Mouse (Mus musculus) liver, embryonic 15.5 days (tissue): ENCODE measurements around the gene Syt1. TPM values are rescaled to one million over a fixed set of nuclear protein-coding genes. Genes with fewer than 3 reads are reported as not detected.

ENCODE experiments used
- ATAC-seq: fragments of 200-750 bp; cut with Nextera tagmentation; 2 replicates; pipeline ENCODE4 v1.8.0; 2017; ENCODE audit warnings: moderate number of reproducible peaks, mild to moderate bottlenecking, moderate library complexity; ENCODE audit not compliant: insufficient read depth
- H3K27ac ChIP-seq: fragments of 300-500 bp; sonication (generic); replicated peaks from 2 replicates; pipeline ENCODE4 v1.5.1; 2015; ENCODE audit warnings: mild to moderate bottlenecking, inconsistent platforms
- H3K27me3 ChIP-seq: fragments of 300-500 bp; sonication (generic); 2 replicates; pipeline ENCODE4 v1.6.1; 2015; ENCODE audit warnings: mild to moderate bottlenecking, inconsistent platforms
- H3K36me3 ChIP-seq: fragments of 300-500 bp; sonication (generic); replicated peaks from 2 replicates; pipeline ENCODE4 v1.6.1; 2015; ENCODE audit warnings: moderate library complexity, mild to moderate bottlenecking, inconsistent platforms
- H3K4me1 ChIP-seq: fragments of 300-500 bp; sonication (generic); replicated peaks from 2 replicates; pipeline ENCODE4 v1.6.1; 2015; ENCODE audit warnings: inconsistent platforms
- H3K4me2 ChIP-seq: fragments of 300-500 bp; sonication (generic); 2 replicates; pipeline ENCODE4 v1.6.1; 2015; ENCODE audit warnings: moderate library complexity, mild to moderate bottlenecking, inconsistent platforms
- H3K4me3 ChIP-seq: fragments of 300-500 bp; sonication (generic); replicated peaks from 2 replicates; pipeline ENCODE4 v1.5.1; 2015; ENCODE audit warnings: mild to moderate bottlenecking, inconsistent platforms
- H3K9ac ChIP-seq: fragments of 300-500 bp; sonication (generic); 2 replicates; pipeline ENCODE4 v1.6.1; 2015; ENCODE audit warnings: moderate library complexity, mild to moderate bottlenecking, inconsistent platforms
- H3K9me3 ChIP-seq: fragments of 300-500 bp; sonication (generic); replicated peaks from 2 replicates; pipeline ENCODE4 v1.6.1; 2016; ENCODE audit warnings: inconsistent platforms
- WGBS: fragments of 180-500 bp; shearing (Covaris S2); methylation state at CpG from one replicate; pipeline ENCODE4 v1.1.7; 2015; ENCODE audit warnings: mixed read lengths; ENCODE audit not compliant: insufficient replicate concordance; 5-methylcytosine and 5-hydroxymethylcytosine counted together
- polyA plus RNA-seq: library from polyadenylated mRNA; unstranded; fragments of >200 nt; fragmentation: Nextera tagmentation; extraction: Ambion mirVana; gene quantifications from 2 replicates; pipeline ENCODE4 v1.2.1, GENCODE M21; 2015

Gene Syt1
- polyA plus RNA-seq, 1 experiment from 2014 or later, result 0.18 TPM

DNA sequence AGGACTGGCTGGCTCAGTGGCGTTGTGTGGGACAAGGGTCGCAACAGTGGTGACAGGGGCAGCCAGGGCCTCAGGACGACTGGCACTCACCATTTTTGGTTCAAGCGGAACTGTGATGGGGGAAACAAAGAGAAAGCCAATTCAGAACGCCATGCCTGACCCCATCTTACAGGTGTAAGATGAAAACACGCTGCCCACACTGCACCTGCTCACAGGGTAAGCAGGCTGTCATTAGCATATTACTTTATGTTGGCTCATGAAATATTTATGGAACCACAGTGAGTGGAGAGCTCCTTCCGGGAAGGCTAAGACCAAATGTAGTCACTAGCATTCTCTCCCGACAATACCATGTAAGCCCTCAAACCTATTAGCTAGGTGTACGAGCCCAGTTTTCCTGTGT, 319.8 kb downstream of the Syt1 start:
- no peaks in the 10 kb centered on the region for H3K36me3 ChIP-seq
- 54% methylated on average over 9 of the region's 9 CpGs for WGBS
- no peaks in the 10 kb centered on the region for H3K4me1 ChIP-seq
- no peaks in the 10 kb centered on the region for H3K9me3 ChIP-seq
- no peak overlapping the region for H3K27ac ChIP-seq
- H3K4me3 ChIP-seq, result no peak overlapping the region
- no peaks in the 10 kb centered on the region for H3K27me3 ChIP-seq
- no peak overlapping the region for H3K4me2 ChIP-seq
- no peak for ATAC-seq
- H3K9ac ChIP-seq, result no peak overlapping the region

DNA sequence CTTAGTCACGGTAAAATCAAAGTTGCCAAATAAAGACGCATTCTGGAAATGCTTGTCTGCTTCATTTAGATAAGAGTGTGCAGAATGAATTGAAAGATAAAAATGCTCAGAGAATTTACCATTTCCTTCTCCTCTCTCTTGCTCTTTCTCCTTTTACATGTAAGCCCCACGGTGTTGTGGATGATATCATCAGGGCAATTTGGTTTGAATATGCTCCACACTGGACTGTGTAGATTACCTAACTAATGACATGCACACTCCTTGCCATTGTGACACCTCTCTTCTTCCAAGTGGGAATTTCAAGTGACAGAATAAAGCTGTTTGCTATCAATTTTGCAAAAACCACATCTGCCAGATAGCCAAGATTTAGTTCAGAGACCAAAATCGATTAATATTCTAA, 324.1 kb downstream of the Syt1 start:
- Histone ChIP-seq H3K27me3 (no peaks in the 10 kb centered on the region), H3K27ac (no peak overlapping the region), H3K4me2 (no peak overlapping the region), H3K4me1 (no peaks in the 10 kb centered on the region), H3K36me3 (no peaks in the 10 kb centered on the region), H3K9me3 (no peaks in the 10 kb centered on the region), H3K4me3 (no peak overlapping the region), H3K9ac (no peak overlapping the region)
- no peak for ATAC-seq
- 43% methylated on average over 4 of the region's 4 CpGs for WGBS

DNA sequence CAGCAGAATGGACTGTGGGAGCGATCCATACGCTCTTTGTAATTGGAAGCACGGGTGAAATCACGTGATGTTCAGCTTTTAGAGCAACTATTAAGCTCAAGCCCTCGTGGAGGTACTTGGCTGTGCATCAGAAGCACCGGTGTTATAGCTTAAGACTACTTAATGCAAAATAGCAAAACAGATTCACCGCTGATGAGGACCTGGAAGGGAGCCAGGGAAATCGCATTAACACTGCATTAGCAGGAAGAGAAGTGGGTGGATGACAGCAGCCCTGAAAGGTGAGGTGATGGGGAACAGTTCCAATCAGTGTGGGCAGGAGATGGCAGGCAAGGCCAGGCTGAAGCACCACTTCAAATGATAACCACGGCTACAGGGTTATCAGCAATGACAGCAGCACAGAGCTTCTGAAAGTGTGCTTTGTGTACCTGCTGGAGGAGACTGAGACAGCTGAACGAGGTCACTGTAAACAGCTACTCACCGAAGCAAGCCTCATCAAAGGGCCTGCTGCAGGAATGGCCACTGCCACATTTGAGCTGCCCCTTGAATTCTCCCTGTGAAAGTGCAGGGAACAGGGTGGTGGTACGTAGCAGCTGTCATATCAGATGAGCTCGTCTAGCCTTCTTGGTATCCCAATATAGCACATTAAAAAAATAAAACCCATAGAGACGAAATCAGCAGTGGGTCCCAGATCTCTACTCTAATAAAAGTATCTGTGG, 330.9 kb downstream of the Syt1 start:
- Histone ChIP-seq H3K4me1 (no peaks in the 10 kb centered on the region), H3K27ac (no peak overlapping the region), H3K36me3 (no peaks in the 10 kb centered on the region), H3K27me3 (no peaks in the 10 kb centered on the region), H3K9me3 (no peaks in the 10 kb centered on the region), H3K4me2 (no peak overlapping the region), H3K9ac (no peak overlapping the region), H3K4me3 (no peak overlapping the region)
- 44% methylated on average over 14 of the region's 14 CpGs for WGBS
- no peak for ATAC-seq

DNA sequence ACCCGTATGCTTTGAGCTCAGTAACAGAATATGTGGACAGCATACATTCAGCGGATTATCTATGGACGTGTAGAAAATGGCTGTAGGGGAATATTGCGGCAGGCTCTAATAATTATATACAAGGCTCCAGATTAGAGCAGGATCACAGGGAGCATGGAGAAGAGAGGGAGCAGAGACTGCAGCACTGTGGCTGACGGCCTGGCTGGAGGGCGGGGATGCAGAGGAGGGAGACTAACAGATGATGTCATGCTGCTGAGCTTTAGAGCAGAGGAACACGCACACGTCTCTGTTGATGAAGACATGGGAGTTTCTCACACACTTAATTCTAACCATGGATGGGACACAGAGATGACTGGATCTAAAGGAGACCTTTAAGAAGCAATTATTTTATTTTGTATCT, 333.7 kb downstream of the Syt1 start:
- 74% methylated on average over 8 of the region's 8 CpGs for WGBS

DNA sequence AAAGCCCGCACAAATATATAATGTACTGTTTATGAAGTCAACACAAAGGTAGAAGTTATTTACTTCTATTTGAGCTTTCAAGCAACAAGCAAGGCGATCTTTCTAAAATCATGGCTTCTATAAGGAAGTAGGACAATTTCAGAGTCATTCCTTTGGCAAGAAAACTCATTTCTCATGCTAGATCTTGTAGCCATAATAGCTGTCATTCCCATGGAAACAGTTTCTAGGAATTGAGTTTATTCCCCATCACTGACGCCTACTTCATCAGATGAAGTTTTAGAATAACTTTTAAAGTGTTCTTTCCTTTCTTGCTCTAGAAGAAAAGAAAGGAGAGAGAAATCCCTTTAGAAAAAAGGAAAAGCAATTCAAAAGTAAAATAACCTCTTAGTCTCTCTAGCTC, 341.8 kb downstream of the Syt1 start:
- no peaks in the 10 kb centered on the region for H3K9me3 ChIP-seq
- H3K4me1 ChIP-seq, result no peaks in the 10 kb centered on the region
- WGBS, result 57% methylated on average over 3 of the region's 3 CpGs
- no peak overlapping the region for H3K9ac ChIP-seq
- no peak overlapping the region for H3K27ac ChIP-seq
- no peaks in the 10 kb centered on the region for H3K27me3 ChIP-seq
- no peak for ATAC-seq
- no peak overlapping the region for H3K4me2 ChIP-seq
- H3K4me3 ChIP-seq, result no peak overlapping the region
- no peaks in the 10 kb centered on the region for H3K36me3 ChIP-seq

More for the DNA sequence above, 333.7 kb downstream of the Syt1 start:
- Histone ChIP-seq H3K9ac (no peak overlapping the region), H3K4me2 (no peak overlapping the region), H3K9me3 (no peaks in the 10 kb centered on the region), H3K27ac (no peak overlapping the region), H3K27me3 (no peaks in the 10 kb centered on the region), H3K4me3 (no peak overlapping the region), H3K36me3 (no peaks in the 10 kb centered on the region), H3K4me1 (no peaks in the 10 kb centered on the region)
- ATAC-seq, result no peak

DNA sequence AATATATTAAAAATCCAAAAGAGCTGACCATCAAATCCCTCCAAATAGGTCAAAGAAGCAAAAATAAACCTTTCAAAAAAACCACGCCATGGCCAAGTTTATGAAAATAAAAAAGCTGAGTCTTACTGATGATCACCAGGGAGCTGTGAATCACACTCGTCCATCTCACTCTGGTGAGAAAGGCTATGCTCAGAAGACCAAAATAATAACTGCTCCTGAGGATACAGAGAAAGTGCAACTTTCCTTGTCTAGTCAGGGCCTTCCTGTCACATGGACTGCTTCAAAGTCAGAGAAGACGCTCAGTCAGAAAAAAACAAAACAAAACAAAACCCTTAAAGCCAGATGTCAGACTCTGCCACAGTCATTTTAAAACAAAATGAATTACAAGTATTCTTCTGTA, 350.5 kb downstream of the Syt1 start:
- Histone ChIP-seq H3K9me3 (no peaks in the 10 kb centered on the region), H3K4me3 (no peak overlapping the region), H3K9ac (no peak overlapping the region), H3K27me3 (no peaks in the 10 kb centered on the region), H3K36me3 (no peaks in the 10 kb centered on the region), H3K4me1 (no peaks in the 10 kb centered on the region), H3K4me2 (no peak overlapping the region), H3K27ac (no peak overlapping the region)
- 51% methylated on average over 3 of the region's 3 CpGs for WGBS
- ATAC-seq, result no peak

GRCm38 (mm10) chr10:108658300-108658699, 352.5 kb downstream of the Syt1 start:
- 54% methylated on average over 2 of the region's 2 CpGs for WGBS
- no peak for ATAC-seq
- H3K9ac ChIP-seq, result no peak overlapping the region
- no peaks in the 10 kb centered on the region for H3K27me3 ChIP-seq
- H3K27ac ChIP-seq, result no peak overlapping the region
- no peak overlapping the region for H3K4me2 ChIP-seq
- H3K36me3 ChIP-seq, result no peaks in the 10 kb centered on the region
- no peaks in the 10 kb centered on the region for H3K4me1 ChIP-seq
- no peaks in the 10 kb centered on the region for H3K9me3 ChIP-seq
- H3K4me3 ChIP-seq, result no peak overlapping the region

DNA sequence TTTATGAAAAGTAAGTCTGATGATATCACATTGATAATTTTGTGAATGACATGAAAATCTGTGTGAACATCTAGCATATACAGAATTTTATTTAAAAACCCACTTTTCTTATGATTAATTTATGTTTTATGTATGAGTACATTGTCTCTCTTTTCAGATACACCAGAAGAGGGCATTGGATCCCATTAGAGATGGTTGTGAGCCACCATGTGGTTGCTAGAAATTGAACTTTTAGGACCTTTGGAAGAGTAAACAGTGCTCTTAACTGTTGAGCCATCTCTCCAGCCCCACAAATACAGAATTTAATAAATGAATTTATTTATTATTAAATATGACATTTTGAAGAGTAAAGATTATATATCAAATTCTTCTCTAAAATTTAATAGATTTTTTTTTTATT, 353.1 kb downstream of the Syt1 start:
- Histone ChIP-seq H3K9me3 (no peaks in the 10 kb centered on the region), H3K4me3 (no peak overlapping the region), H3K36me3 (no peaks in the 10 kb centered on the region), H3K27ac (no peak overlapping the region), H3K4me2 (no peak overlapping the region), H3K27me3 (no peaks in the 10 kb centered on the region), H3K4me1 (no peaks in the 10 kb centered on the region), H3K9ac (no peak overlapping the region)
- no peak for ATAC-seq

DNA sequence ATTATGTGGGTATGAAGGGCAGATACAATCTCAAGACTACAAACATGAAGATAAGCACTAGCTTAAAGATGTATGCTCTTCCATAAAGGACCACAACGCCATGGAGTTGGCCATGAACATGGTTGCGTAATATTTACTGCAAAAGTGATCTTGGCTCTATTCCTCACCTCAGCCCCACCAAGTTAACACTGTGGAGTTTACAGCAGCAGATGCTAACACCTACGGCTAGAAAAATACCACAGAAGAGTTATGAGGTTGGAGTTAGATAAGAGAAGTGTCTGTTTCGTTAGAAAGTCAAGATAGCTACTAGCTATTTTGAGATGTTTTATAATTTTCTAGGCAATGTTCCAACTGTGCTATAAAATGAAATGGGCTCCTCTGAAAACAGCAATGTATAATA, 353.9 kb downstream of the Syt1 start:
- H3K4me3 ChIP-seq, result no peak overlapping the region
- ATAC-seq, result no peak
- no peak overlapping the region for H3K4me2 ChIP-seq
- no peaks in the 10 kb centered on the region for H3K9me3 ChIP-seq
- H3K27ac ChIP-seq, result no peak overlapping the region
- no peaks in the 10 kb centered on the region for H3K27me3 ChIP-seq
- 49% methylated on average over 4 of the region's 4 CpGs for WGBS
- H3K36me3 ChIP-seq, result no peaks in the 10 kb centered on the region
- H3K4me1 ChIP-seq, result no peaks in the 10 kb centered on the region
- H3K9ac ChIP-seq, result no peak overlapping the region

GRCm38 (mm10) chr10:108655074-108655473, 355.7 kb downstream of the Syt1 start:
- no peaks in the 10 kb centered on the region for H3K9me3 ChIP-seq
- no peaks in the 10 kb centered on the region for H3K4me1 ChIP-seq
- no peak overlapping the region for H3K27ac ChIP-seq
- no peak overlapping the region for H3K4me3 ChIP-seq
- no peaks in the 10 kb centered on the region for H3K36me3 ChIP-seq
- no peak overlapping the region for H3K9ac ChIP-seq
- WGBS, result 72% methylated on average over 11 of the region's 11 CpGs
- H3K4me2 ChIP-seq, result no peak overlapping the region
- H3K27me3 ChIP-seq, result no peaks in the 10 kb centered on the region
- no peak for ATAC-seq

GRCm38 (mm10) chr10:108652831-108653230, 358.0 kb downstream of the Syt1 start:
- H3K4me1 ChIP-seq, result no peaks in the 10 kb centered on the region

DNA sequence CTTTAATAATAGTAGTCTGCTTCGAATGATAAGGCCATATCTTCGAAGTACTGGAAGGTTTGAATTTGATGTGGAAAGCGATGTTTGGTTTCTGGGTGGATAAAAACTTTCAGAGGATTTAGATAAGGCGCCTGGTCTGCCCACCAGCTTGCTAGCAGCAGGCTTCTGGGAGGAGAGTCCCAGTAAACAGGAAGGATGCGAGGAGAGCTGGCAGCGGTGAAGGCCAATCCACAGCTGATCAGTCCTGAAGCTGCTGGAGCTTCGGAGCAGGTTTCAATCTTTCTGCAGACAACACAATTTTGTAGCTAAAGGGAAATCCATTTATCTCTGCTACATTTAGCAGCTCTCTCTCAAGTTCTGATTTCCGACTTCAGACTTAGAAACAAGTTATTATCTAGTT, 358.7 kb downstream of the Syt1 start:
- Histone ChIP-seq H3K27me3 (no peaks in the 10 kb centered on the region), H3K4me1 (no peaks in the 10 kb centered on the region), H3K4me2 (no peak overlapping the region), H3K4me3 (no peak overlapping the region), H3K9ac (no peak overlapping the region), H3K9me3 (no peaks in the 10 kb centered on the region), H3K27ac (no peak overlapping the region), H3K36me3 (no peaks in the 10 kb centered on the region)
- ATAC-seq, result no peak
- 43% methylated on average over 8 of the region's 8 CpGs for WGBS

More at GRCm38 (mm10) chr10:108652831-108653230, 358.0 kb downstream of the Syt1 start:
- Histone ChIP-seq H3K9ac (no peak overlapping the region), H3K27ac (no peak overlapping the region), H3K9me3 (no peaks in the 10 kb centered on the region), H3K4me2 (no peak overlapping the region), H3K4me3 (no peak overlapping the region), H3K36me3 (no peaks in the 10 kb centered on the region), H3K27me3 (no peaks in the 10 kb centered on the region)
- 60% methylated on average over 8 of the region's 8 CpGs for WGBS
- no peak for ATAC-seq
